Mouse (Mus musculus) olfactory bulb, adult 2 months (tissue): ENCODE results near the gene Ndufa6.

Experiments
- CTCF ChIP-seq: fragments of 200-500 bp; IDR thresholded peaks from 2 replicates; pipeline ENCODE4 v1.5.1; 2012; ENCODE audit warnings: low read depth, mild to moderate bottlenecking, low read length, moderate library complexity; ENCODE audit not compliant: insufficient read depth
- POLR2A ChIP-seq: fragments of 200-500 bp; IDR thresholded peaks from 2 replicates; pipeline ENCODE4 v1.6.1; 2012; ENCODE audit warnings: mild to moderate bottlenecking, low read depth, low read length, moderate library complexity; ENCODE audit not compliant: insufficient read depth

- TF ChIP-seq CTCF, result no peak
- TF ChIP-seq POLR2A, result no peak
Measured at GRCm38 (mm10) chr15:82347303-82347676, 6.8 kb downstream of the Ndufa6 start.
